Mouse (Mus musculus) inflammation-experienced regulatory T-cells, adult 6 months (primary cell): Measurements from ENCODE around the gene Adssl1. TPM values are rescaled to one million over a fixed set of nuclear protein-coding genes. Genes with fewer than 3 reads are reported as not detected.

Experiments
- ATAC-seq: one replicate; pipeline ENCODE4 v1.8.0; 2017
- polyA plus RNA-seq, 3 experiments: library from polyadenylated mRNA; unstranded; fragments of 100-300 nt; shearing (Covaris generic); gene quantifications; one replicate each; pipeline ENCODE4 v1.2.1; 2017

Gene Adssl1
- polyA plus RNA-seq, 3 experiments from 2014 or later = 0.99 to 1.9 (median 1.6) TPM

DNA sequence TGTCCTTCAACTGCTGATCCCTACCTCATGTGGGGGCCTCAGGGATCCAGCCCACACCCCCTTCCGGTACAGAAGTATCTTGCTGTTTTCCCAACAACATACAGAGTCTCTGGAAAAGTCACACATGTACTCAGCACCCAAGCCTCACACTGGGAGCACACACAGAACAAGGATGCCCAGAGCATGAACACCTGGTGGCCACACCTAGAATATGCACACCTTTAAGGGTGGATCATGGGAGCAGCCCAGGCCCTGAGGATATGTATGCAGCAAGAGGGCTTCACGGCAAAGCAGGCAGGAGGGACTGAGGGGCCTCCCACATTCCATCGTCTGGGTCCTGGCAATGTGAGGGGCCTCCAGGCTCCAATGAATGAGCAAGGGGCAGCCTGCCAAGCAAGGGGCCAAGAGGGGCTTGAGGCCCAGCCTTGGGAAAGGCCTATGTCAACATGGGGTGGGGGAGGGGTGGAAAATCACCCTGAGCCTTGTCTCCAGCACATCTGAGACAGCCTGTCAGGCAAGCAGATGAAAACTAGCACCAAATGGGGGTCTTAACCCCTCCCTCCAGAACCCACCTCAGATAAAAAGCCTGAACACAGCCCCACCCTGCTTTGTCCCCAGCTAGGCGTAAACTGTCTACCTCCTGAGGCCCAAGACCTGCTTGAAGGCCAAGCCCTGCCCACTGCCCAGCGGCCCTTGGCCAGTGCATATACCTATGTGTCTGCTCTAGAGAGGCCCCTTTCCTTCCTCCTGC lies 40.9 kb downstream of the Adssl1 start:
- ATAC-seq = no peak

DNA sequence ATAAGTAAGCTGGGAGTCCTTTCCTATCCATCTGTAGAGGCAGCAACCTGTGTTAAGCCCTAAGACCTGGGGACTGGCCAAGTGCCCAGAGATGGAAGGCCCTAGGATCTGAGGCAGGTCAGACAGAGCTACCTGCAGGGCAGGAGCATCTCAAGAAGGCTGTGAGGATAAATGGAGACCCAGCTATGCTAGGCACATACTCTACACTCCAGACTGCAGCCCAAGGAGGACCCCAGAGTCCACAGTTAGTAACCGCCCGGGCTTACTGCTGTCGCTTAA lies 41.4 kb downstream of the Adssl1 start:
- no peak for ATAC-seq

DNA sequence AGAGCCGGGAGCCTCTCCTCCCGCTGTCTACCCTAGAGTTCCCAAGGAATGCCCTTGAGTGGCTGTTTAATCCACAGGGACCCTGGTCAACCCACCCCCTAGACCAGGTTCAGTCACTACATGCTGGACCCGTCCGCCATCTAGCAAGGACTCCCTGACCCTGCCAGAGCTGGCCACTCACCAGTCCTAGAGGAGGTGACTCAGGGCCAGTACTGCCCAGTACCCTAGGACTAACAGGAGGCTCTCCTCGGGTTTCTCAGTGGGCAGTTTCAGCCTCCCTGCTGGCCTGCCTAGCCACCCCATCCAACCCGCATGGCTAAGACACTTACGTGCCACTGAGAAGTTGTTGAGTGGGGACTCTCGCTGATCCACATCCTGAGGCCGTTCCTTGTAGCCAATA lies 42.0 kb downstream of the Adssl1 start:
- ATAC-seq = no peak

DNA sequence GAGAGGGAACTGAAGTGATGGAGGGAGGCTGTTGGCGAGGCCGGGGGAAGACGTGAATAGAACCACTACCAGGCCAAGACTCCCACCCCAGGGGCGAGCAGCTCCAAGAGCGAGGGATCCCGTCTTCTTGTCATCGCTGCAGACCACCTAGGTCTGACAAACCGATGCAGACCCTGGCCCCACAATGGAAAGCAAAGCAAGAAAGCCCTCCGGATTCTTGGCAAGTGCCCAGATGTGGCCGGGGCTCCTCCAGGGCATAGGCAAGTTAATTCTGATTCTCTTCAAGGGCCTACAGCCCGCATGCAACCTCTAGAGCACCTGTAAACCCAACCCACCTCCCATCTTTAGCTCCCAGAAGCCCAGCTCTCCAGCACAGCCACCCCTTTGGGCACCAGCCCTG lies 43.5 kb downstream of the Adssl1 start:
- ATAC-seq = no peak

DNA sequence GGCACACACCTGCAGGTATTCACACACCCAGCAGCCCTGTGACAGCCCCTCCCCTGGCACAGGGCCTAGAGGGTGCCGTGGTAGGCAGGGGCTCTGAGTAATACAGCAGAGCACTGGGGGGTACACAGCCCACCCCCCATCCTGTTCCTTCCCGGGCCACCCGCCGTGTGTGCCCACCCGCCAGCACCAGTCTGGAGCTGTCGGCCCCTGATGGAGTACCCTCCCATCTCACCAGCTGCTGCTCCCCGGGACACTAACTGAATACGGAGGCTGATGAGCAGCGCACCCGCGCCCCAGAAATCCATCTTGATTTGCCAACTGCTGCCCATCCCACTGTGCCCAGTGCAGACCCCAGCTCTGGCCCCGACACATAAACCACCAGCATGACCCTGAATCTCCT lies 43.9 kb downstream of the Adssl1 start:
- no peak for ATAC-seq

DNA sequence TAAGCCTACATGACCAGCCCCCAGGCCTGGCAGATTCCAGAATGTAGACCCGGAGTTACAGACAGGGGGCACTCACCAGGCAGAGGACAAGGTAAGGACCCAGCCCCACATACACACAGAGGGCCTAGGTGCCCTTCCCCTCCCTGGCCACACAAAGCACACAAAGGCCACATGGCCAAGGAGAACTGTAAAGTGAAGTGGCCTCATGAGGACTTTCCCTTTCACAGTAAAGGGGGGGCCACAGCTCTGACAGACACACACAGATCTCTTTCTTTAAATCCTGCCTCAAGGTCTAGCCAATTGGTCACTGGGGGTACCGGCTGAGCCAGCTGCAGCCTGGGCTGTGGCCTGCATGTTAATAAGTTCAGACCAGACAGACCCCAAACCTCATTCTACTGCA lies 44.3 kb downstream of the Adssl1 start:
- ATAC-seq = no peak

DNA sequence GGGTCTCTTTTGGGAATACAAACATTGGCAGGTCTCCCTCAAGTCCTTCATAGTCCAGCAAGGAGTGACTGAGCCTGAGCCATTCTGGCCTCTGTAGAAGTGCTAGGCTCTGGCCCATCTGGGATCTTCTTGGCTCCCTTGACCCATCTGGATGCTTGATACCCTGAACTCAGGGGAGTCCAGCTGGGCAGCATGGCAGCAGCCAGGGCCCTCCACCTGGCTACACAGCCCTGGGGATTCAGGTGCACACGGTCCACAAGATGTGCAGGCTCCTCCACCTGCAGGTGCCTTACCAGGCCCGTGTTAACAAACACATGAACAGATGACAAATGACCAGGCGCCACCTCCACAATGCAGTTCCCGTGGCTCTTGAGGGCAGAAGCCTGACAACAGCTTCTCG lies 44.8 kb downstream of the Adssl1 start:
- no peak for ATAC-seq

DNA sequence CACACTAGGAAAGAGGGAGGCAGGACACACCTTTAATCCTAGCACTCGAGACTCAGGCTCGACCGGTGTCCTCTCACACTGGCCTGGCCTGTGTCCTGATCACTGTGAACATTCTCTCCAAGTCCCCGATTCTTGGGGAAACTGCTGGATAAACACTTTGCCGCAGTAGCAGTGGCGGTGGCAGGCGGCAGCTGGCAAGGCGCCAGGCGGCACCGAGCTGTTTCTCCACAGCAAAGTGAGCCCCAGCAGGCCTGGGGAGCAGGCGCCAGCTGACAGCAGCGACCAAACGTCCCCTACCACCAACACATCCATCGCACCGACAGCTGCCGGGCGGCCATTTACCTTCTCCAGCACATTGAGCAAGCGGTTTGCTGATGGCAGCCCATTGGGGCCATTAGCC lies 45.6 kb downstream of the Adssl1 start:
- no peak for ATAC-seq

DNA sequence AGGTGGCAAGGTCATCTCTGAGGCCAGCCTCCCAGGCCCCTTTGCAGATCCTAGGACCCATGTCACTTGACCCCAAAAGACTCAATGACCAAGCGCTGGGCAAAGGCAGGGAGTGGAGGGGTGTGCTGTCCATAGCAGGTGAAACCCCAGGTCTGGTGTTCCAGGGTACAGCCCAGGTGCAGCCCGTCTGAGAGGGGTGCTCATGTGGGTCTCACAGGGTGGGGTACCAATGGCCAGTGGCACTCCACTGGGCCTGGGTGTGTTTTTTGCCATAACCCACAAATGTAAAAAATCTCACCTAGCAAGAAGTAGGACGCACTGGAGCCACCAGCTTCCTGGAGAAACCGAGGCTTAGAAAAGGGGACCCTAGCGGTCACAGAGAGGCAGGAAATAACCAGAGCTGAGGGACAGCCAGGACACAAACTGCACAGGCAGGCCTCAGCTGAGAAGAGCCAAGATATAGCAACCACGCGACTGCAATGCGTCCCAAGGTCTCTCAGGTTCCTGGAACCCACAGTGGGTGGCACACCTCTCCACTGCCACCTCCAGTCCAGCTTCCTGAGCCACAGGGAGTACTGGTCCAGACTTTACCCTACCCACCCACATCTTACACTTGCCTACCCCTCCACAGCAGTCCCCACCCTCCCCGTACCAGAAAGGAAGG lies 46.2 kb downstream of the Adssl1 start:
- ATAC-seq = no peak

DNA sequence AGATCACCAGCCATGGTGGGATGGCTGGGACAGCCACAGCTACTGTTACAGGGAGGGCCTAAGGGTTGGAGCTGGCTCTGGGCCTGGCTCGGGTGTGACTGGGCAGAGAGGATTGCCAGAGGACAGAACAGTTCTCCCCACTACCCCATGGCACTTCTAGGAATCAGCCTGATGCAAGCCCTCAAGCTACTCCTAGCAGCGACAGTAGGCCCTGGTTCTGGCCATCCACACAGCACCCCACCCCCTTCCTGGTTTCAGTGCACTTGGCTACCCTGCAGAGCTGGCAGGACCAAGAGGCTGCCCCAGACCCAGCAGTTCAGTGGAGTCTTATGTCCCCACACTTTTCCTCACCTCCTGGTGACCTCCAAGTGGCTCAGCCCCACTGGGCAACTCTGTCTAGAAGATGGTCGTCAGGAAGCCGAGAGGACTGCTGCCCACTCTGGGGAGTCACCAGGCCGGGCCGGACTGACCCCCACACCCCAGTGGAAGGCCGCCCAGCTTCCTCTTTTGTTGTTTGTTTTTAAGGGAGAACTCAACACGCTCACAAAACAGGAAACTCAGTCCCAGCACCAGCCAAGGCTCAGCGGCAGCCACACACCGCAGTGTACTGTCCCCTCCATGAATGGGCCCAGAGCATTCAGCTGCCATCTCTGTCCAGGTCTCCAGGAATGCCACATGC lies 47.9 kb downstream of the Adssl1 start:
- no peak for ATAC-seq

DNA sequence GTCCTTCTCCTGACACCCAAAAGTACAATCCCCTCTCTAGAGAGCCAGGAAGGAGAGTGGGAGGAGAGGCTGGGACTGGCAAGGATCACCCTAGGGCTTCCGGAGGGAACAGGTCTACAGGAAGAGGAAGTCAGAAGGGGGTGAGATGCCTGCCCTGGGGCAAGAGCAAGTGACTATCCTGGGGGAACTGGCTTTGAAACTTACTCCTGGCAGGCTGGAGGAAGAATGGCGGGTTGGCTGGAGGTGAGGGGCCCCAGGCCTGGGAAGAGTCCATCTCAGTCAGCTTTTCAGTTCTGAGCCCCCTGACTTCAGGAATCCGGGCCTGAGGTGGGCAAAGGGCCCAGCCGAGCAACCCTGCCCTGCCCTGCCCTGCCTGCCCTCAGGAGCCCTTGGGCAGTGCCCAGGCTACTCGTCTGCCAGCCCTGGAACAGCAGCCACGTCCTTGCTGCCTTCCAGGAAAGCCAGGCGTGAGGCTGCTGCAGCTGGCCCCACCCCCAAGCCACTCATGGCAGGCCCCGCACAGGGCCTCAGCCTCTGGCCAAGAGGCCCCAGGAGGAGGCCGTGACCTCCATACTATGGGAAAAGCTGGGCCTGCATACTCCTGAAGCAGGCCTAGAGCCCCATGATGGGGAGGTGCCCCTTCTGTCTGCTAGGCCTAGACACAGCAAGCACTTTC lies 51.0 kb downstream of the Adssl1 start:
- no peak for ATAC-seq

DNA sequence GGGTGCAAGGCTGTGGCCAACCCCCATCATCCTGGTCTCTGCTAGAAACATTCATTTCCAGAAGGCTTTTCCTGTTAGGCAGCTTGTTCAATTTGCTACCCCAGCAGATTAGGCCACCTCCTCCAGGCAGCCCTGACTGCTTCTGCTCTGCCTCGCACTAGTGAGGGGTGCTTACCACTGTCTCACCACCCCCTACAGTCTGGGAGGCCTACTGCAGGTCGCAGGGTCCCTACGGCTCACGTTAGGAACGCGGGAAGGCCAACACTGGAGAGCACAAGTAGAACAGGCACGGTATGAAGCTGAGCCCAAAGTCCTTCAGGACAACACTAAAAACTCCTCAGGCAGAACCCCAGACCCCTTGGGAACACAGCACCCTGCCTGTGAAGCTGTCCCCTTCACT lies 52.0 kb downstream of the Adssl1 start:
- no peak for ATAC-seq

DNA sequence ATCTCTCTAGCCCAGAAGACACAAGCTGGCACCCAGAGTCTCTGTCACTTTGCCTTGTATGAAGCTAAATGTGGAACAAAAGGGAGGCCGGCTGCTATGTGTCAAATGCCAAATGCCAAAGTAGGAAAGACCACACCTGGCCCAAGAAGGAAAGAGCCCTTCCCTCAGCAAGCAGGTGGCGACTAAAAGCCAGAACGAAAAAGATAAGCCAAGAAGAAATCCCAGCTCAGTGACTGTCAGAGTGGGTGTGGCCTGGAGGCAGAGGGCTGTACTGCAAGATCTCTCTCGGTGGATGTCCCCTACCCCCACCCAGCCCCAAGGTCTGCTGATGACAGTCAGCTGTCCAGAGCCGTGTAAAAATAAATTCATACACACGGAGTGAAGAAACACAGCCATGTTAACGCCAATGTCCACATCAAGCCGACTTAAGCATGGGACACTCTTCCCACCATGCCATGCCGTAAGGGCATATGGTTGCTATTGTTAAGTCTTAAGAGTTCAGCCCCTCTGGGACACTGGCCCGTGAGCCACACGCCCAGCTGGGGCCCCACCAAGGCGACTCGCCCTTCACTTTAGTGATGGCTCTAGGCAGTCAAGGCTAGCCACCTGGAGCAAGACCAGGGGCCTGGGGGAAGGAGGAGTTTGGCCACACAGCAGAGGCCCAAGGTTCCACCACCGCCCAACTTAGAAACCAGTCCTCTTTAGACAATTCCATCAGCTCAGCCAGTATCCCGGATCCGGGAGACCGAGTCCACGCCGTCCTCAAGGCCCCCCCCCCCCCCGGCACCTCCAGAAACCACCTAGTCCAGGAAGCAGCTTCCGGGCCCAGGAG lies 53.1 kb downstream of the Adssl1 start:
- peak; percentile 34 for ATAC-seq

DNA sequence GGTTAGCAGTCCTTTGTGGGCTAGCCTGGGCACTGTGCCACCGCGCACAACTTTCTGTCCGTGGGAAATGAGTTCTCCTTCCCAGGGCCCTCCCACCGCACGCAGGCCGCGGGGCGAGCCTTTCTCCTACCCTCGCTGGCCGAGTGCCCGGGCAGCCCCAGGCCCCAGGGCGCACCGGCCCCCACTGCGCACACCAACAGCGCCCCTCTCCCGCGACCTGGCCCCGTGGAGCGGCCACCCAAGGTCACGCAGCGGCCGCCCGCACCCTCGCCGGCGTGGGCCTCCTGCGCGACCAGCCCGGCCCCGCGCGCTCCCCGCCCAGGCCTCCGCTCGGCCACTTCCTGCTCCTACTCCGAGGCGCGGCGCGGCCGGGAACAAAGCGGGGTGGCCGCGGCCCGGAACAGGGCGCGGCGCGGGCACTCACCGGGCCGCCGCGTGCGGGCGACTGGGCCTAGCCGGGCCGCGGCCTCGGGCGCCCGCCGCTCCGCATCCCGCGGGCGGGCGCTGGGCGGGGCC lies 53.8 kb downstream of the Adssl1 start:
- peak; percentile 9 for ATAC-seq

DNA sequence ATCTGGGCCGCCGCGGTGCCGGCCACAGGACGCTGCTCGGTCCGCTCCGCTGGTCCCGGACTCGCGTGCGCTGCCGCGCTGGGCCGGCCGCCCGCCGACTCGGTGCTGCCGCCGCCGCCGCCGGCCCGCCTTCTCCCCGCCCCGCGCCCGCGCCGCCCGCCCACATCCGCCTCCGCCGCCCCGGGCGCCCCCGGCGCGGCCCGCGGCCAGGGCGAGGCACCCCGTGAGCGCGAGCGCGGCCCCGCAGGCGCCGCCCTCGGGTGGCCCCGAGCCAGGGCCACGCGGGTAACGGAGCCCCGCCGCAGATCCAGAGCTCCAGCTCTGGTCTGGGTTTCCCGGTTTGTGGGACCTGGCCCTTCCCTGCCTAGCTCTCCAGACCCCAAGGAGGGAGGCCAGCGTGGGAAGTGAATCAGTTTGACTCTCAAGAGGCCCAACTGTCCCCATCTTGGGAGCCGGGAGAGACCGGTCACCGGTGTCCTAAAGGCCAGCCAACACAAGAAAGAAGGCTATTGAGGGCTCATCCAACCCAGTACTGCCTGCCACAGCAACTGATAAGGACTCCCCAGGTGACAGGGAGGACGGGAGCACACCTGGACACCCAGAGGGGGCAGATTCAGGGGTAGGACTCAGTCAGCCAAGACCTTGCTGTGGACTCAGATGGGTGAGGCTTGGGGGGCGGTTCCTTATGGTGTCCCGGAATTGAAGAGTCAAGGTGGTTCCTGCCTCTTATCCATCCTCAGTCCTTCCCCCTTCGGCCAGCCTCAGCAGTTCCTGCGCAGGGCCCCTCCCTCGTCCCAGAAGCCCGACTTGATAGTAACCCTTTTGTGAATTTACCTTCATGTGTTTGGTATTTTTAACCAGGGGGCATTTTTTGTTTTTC lies 54.5 kb downstream of the Adssl1 start, which contains the start of gene Akt1:
Gene Akt1, minus strand, starts transcription at position 753 of the 880 bp plus-strand sequence.
- ATAC-seq = peak; percentile 27

DNA sequence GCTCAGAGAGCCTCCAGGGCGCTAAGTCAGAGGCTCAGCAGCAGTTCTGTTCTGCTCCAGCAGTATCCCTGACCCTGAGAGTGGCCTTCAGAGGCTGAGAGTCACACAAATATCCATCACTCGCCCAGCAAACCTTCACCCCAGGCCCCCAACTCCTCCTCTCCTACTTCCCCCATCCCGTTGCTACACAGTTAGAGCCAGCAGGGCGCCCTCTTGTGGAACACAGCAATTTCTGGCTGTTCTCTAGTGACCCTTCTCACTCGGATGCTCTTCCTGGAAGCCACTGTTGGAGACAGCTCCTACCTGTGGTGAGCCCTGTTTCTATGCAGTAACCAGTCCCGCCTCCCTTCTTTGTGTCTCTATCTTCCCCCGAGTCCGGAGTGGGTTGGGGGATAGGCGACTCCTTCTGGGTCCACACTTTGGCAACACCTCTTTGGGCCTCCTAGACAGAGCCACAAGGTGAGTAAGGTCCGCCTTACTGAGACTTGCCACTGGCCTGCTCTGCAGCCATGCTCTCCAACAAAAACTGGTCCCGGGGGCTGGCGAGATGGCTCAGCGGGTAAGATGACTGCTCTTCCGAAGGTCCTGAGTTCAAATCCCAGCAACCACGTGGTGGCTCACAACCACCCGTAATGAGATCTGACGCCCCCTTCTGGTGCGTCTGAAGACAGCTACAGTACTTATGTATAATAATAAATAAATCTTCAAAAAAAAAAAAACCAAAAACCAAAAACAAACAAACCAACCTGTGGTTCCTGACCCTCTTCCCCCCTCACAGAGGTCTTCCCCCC lies 55.6 kb downstream of the Adssl1 start:
- ATAC-seq = peak; percentile 74

DNA sequence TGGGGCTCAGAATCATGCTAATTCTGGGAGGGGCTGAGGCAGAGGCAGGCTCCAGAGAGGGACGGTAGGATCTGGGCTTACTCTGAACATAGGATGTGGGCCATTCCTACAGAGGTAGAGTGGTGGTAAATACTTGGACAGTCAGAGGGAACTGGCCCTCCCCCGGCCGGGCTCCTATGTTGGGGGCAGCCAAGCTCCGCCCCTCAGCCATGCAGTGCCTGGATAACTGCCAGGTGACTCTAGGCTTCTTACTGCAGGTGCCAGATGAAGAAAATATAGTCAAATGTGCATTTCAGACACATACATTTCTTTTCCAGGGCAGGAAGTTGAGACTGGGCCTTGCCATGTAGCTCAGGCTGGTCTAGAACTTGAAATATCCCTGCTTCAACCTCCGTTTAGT lies 57.2 kb downstream of the Adssl1 start:
- no peak for ATAC-seq

DNA sequence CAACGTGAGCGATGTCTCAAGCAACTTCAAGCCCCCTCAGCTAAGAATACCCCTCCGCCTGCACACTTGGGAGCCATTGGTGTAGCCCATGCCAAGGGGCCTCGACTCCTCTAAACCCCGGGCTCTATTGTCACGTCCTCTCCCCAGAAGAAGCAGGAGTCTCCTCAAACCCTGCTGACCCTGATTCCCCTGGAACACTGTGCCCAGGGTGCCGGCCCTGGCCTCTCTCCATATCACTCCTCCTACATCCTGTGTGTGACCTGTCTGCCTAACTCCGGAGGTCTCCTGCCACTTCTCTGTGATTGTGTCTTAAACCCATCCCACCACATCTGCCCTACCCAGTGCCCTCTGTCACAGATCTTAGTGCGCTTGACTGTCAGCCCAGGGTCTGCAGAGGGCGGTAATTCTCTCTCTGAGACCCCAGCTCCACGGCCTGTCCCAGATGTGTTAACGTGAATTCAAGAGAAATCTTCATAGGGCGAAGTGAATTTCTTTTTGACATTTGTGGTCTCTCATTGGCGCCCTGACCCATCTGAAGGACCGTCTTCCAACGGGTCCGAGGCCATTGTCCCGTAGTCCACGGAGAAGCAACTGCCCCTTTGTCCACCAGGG lies 58.2 kb downstream of the Adssl1 start:
- no peak for ATAC-seq

DNA sequence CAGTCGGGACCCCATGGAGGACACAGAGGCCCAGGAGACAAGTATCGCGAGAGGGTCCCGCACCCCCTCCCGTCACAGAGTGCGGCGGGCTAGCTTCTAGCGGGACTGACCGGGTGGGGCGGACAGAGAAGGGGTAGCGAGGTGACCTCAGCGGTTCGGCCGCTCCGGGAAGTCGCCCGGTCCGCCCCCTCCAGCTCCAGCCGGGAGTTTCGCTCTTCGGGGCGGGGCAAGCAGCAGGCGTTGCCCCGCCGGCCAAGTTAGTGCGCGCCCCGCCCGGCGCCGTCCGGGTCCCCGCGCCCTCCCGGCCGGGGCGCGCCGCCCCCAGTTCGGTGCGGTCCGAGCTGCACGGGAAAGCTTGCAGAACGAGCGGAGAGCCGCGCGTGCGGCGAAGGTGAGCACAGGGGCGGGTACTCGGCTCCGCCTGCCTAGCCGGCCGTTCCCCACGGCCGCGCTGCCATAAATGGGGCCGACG lies 58.7 kb downstream of the Adssl1 start, which contains the start of gene Zbtb42:
Gene Zbtb42, plus strand, starts transcription at position 274 of the 472 bp plus-strand sequence.
- ATAC-seq = peak; percentile 12
